8 mouse cellular contexts compared by ENCODE assay signal in genomic region chr19:3324931-3325711, GRCm38 (mm10). TPM values are rescaled to one million over a fixed set of nuclear protein-coding genes. Genes with fewer than 3 reads are reported as not detected.
A peak's percentile ranks its signal among the peaks of the same experiment; 100 is the strongest.
DNase-seq lines count a peak whose midpoint lies in the region; ATAC-seq and TF ChIP-seq lines count a peak whose summit lies in the region.

No protein-coding gene starts in this region.

- peaks cover 20% of the 10 kb centered on the region for H3K27me3 ChIP-seq in embryonic facial prominence, embryonic 11.5 days (ENCODE audit: control insufficient read depth, insufficient read depth, low read length)
- H3K27me3 ChIP-seq in kidney, adult 2 months (replicated peaks; ENCODE audit: control insufficient read depth, insufficient read depth, low read length) = no peaks in the 10 kb centered on the region
- H3K27me3 ChIP-seq in limb, embryonic 15.5 days = peaks cover 11% of the 10 kb centered on the region
- H3K27me3 ChIP-seq in midbrain, postnatal 0 days (ENCODE audit: insufficient read depth, low read length) = peaks cover 16% of the 10 kb centered on the region

- H3K27ac ChIP-seq in embryonic facial prominence, embryonic 11.5 days (replicated peaks; ENCODE audit: low read depth, low read length) = peak overlapping the region; percentile 41
- H3K27ac ChIP-seq in kidney, adult 2 months (ENCODE audit: insufficient read depth, low read depth, low read length) = peak overlapping the region; percentile 100
- H3K27ac ChIP-seq in limb, embryonic 15.5 days = peak overlapping the region; percentile 90
- H3K27ac ChIP-seq in midbrain, postnatal 0 days (ENCODE audit: low read depth, low read length) = peak overlapping the region; percentile 71

- H3K4me3 ChIP-seq in embryonic facial prominence, embryonic 11.5 days (ENCODE audit: low read depth, low read length) = peak overlapping the region; percentile 54
- H3K4me3 ChIP-seq in kidney, adult 2 months (ENCODE audit: insufficient read depth, low read depth, low read length) = peak overlapping the region; percentile 97
- H3K4me3 ChIP-seq in limb, embryonic 15.5 days = peak overlapping the region; percentile 67
- H3K4me3 ChIP-seq in midbrain, postnatal 0 days (ENCODE audit: low read depth, low read length) = peak overlapping the region; percentile 46

- peak; percentile 60 for ATAC-seq in embryonic facial prominence, embryonic 11.5 days (replicated peaks; ENCODE audit: insufficient number of reproducible peaks, low FRiP score, low TSS enrichment, low read depth)
- peak; percentile 80 for ATAC-seq in limb, embryonic 15.5 days (ENCODE audit: insufficient number of reproducible peaks, low FRiP score, low TSS enrichment, low read depth)
- peak; percentile 77 for ATAC-seq in midbrain, postnatal 0 days (ENCODE audit: low FRiP score)

- TF ChIP-seq CTCF in kidney, adult 2 months (conservative IDR thresholded peaks at IDR 0.05; ENCODE audit: insufficient read depth, insufficient read length, low read depth, low read length) = no peak
- TF ChIP-seq CTCF in midbrain, postnatal 0 days (IDR thresholded peaks at IDR 0.05) = no peak

- DNase-seq in 3134 (ENCODE audit: extremely low read depth, insufficient read length, low spot score) = peak; percentile 90
- DNase-seq in adrenal gland, postnatal 10 days = peak; percentile 97
- peak; percentile 95 for DNase-seq in embryonic facial prominence, embryonic 11.5 days (ENCODE audit: low spot score)
- DNase-seq in heart, adult 18-20 months = peak; percentile 96 to 97
- DNase-seq in kidney, adult 2 months = peak; percentile 98
- DNase-seq in midbrain, postnatal 0 days (ENCODE audit: low spot score) = peak; percentile 90
- DNase-seq in spleen, postnatal 14 days (ENCODE audit: low spot score in 2 of 2) = peak; percentile 86 to 91

- H3K4me2 ChIP-seq in embryonic facial prominence, embryonic 11.5 days (ENCODE audit: low read depth, low read length) = peak overlapping the region; percentile 93
- H3K4me2 ChIP-seq in limb, embryonic 15.5 days = peak overlapping the region; percentile 99
- H3K4me2 ChIP-seq in midbrain, postnatal 0 days (ENCODE audit: low read depth, low read length, poor library complexity, severe bottlenecking) = peak overlapping the region; percentile 72

- H3K4me1 ChIP-seq in embryonic facial prominence, embryonic 11.5 days (ENCODE audit: control insufficient read depth, insufficient read depth, low read length) = peaks cover 3% of the 10 kb centered on the region; the same call in 1 of the 2 replicates
- H3K4me1 ChIP-seq in kidney, adult 2 months (ENCODE audit: control insufficient read depth, insufficient read depth, low read length) = peaks cover 21% of the 10 kb centered on the region
- peaks cover 40% of the 10 kb centered on the region for H3K4me1 ChIP-seq in limb, embryonic 15.5 days
- H3K4me1 ChIP-seq in midbrain, postnatal 0 days (ENCODE audit: insufficient read depth, low read length) = no peaks in the 10 kb centered on the region

- H3K36me3 ChIP-seq in embryonic facial prominence, embryonic 11.5 days (replicated peaks; ENCODE audit: control insufficient read depth, insufficient read depth, low read depth, low read length) = no peaks in the 10 kb centered on the region
- no peaks in the 10 kb centered on the region for H3K36me3 ChIP-seq in kidney, adult 2 months (ENCODE audit: control insufficient read depth, insufficient read depth, low read length)
- H3K36me3 ChIP-seq in limb, embryonic 15.5 days = no peaks in the 10 kb centered on the region
- H3K36me3 ChIP-seq in midbrain, postnatal 0 days (ENCODE audit: insufficient read depth, low read length) = no peaks in the 10 kb centered on the region

- H3K9ac ChIP-seq in embryonic facial prominence, embryonic 11.5 days (replicated peaks; ENCODE audit: low read length) = peak overlapping the region; percentile 57
- H3K9ac ChIP-seq in limb, embryonic 15.5 days = peak overlapping the region; percentile 39; the same call in 1 of the 2 replicates
- peak overlapping the region; percentile 51 for H3K9ac ChIP-seq in midbrain, postnatal 0 days (replicated peaks; ENCODE audit: low read length, poor library complexity, severe bottlenecking)

- TF ChIP-seq POLR2A in kidney, adult 2 months (IDR thresholded peaks at IDR 0.05; ENCODE audit: low read depth, low read length) = peak; percentile 73

- under 1% methylated on average over 59 of the region's 59 CpGs for WGBS in embryonic facial prominence, embryonic 11.5 days
- under 1% methylated on average over 59 of the region's 59 CpGs for WGBS in kidney, adult 2 months
- under 1% methylated on average over 59 of the region's 59 CpGs for WGBS in limb, embryonic 15.5 days
- 1% methylated on average over 59 of the region's 59 CpGs for WGBS in midbrain, postnatal 0 days

- H3K9me3 ChIP-seq in embryonic facial prominence, embryonic 11.5 days (replicated peaks; ENCODE audit: control insufficient read depth, low read length) = no peaks in the 10 kb centered on the region
- H3K9me3 ChIP-seq in limb, embryonic 15.5 days = no peaks in the 10 kb centered on the region
- no peaks in the 10 kb centered on the region for H3K9me3 ChIP-seq in midbrain, postnatal 0 days (ENCODE audit: low read length)

RNA-seq across cellular contexts. Expression of gene Cpt1a, which starts 3.0 kb away (rescaled TPM):
- 100 to 1,000 TPM; 173 to 277 TPM for total RNA-seq in adrenal gland, postnatal 10 days (2021)
- polyA plus RNA-seq in embryonic facial prominence, embryonic 11.5 days (2014; fragmentation: Nextera tagmentation; extraction: Ambion mirVana) = 9.5 and 10.0 TPM in 2 replicates
- 10 to 100 TPM; 39.2 to 54.4 TPM for total RNA-seq in heart, adult 18-20 months (2021)
- polyA plus RNA-seq in kidney, adult 2 months (2012; rRNA removed) = 232 and 272 TPM in 2 replicates
- polyA plus RNA-seq in limb, embryonic 15.5 days (2015; fragmentation: Nextera tagmentation; extraction: Ambion mirVana) = 18.3 and 19.6 TPM in 2 replicates
- 29.1 and 35.8 TPM in 2 replicates for total RNA-seq in midbrain, postnatal 0 days (2014; rRNA removed)
- polyA plus RNA-seq in midbrain, postnatal 0 days (2015; fragmentation: Nextera tagmentation; extraction: Ambion mirVana) = 15.7 and 17.4 TPM in 2 replicates

RNA-seq across cellular contexts. Expression of gene Ighmbp2, which starts 42.3 kb away (rescaled TPM):
- total RNA-seq in adrenal gland, postnatal 10 days (2021) = 1 to 10 TPM; 5.8 to 8.4 TPM
- 6.0 and 7.6 TPM in 2 replicates for polyA plus RNA-seq in embryonic facial prominence, embryonic 11.5 days (2014; fragmentation: Nextera tagmentation; extraction: Ambion mirVana)
- 1 to 10 TPM; 2.6 to 3.3 TPM for total RNA-seq in heart, adult 18-20 months (2021)
- 3.5 and 4.1 TPM in 2 replicates for polyA plus RNA-seq in kidney, adult 2 months (2012; rRNA removed)
- polyA plus RNA-seq in limb, embryonic 15.5 days (2015; fragmentation: Nextera tagmentation; extraction: Ambion mirVana) = 10.4 and 10.5 TPM in 2 replicates
- total RNA-seq in midbrain, postnatal 0 days (2014; rRNA removed) = 11.8 and 12.3 TPM in 2 replicates
- polyA plus RNA-seq in midbrain, postnatal 0 days (2015; fragmentation: Nextera tagmentation; extraction: Ambion mirVana) = 10.2 and 10.8 TPM in 2 replicates

RNA-seq across cellular contexts. Expression of gene Mrpl21, which starts 42.4 kb away (rescaled TPM):
- total RNA-seq in adrenal gland, postnatal 10 days (2021) = 10 to 100 TPM; 82.2 to 91.3 TPM
- polyA plus RNA-seq in embryonic facial prominence, embryonic 11.5 days (2014; fragmentation: Nextera tagmentation; extraction: Ambion mirVana) = 144 and 145 TPM in 2 replicates
- total RNA-seq in heart, adult 18-20 months (2021) = 10 to 100 TPM; 94.3 to 95.8 TPM
- polyA plus RNA-seq in kidney, adult 2 months (2012; rRNA removed) = 61.4 and 75.0 TPM in 2 replicates
- 108 and 118 TPM in 2 replicates for polyA plus RNA-seq in limb, embryonic 15.5 days (2015; fragmentation: Nextera tagmentation; extraction: Ambion mirVana)
- 48.4 and 48.7 TPM in 2 replicates for total RNA-seq in midbrain, postnatal 0 days (2014; rRNA removed)
- polyA plus RNA-seq in midbrain, postnatal 0 days (2015; fragmentation: Nextera tagmentation; extraction: Ambion mirVana) = 92.7 and 93.3 TPM in 2 replicates

Comparison
In these comparisons a context has a peak if more than half of its experiments do, and no peak if none do; other contexts are left out.
1. Peak in every context shown above with its lines: DNase-seq, ATAC-seq, H3K4me3 ChIP-seq and H3K27ac ChIP-seq.
2. H3K27ac ChIP-seq: peak in every context shown above with its lines; median percentile 100 in kidney, adult 2 months; 90 in limb, embryonic 15.5 days; 71 in midbrain, postnatal 0 days; 41 in embryonic facial prominence, embryonic 11.5 days.
3. H3K4me3 ChIP-seq: peak in every context shown above with its lines; median percentile 97 in kidney, adult 2 months; 67 in limb, embryonic 15.5 days; 54 in embryonic facial prominence, embryonic 11.5 days; 46 in midbrain, postnatal 0 days.
4. RNA of gene Cpt1a, which starts 3.0 kb away (polyA plus RNA-seq): 232 to 272 TPM in kidney, adult 2 months; 18.3 to 19.6 TPM in limb, embryonic 15.5 days, 15.7 to 17.4 TPM in midbrain, postnatal 0 days and 9.5 to 10.0 TPM in embryonic facial prominence, embryonic 11.5 days; every median in the first group is over 10 times any median in the second.